Mouse (Mus musculus): Measurements from ENCODE around the gene Rps6ka2. TPM values are rescaled to one million over a fixed set of nuclear protein-coding genes. Genes with fewer than 3 reads are reported as not detected.

Gene Rps6ka2
- 10 to 100 TPM in 1 of 2 experiments, 1 to 10 TPM in 1; 6.7 to 12.5 TPM for total RNA-seq (2023)

DNA sequence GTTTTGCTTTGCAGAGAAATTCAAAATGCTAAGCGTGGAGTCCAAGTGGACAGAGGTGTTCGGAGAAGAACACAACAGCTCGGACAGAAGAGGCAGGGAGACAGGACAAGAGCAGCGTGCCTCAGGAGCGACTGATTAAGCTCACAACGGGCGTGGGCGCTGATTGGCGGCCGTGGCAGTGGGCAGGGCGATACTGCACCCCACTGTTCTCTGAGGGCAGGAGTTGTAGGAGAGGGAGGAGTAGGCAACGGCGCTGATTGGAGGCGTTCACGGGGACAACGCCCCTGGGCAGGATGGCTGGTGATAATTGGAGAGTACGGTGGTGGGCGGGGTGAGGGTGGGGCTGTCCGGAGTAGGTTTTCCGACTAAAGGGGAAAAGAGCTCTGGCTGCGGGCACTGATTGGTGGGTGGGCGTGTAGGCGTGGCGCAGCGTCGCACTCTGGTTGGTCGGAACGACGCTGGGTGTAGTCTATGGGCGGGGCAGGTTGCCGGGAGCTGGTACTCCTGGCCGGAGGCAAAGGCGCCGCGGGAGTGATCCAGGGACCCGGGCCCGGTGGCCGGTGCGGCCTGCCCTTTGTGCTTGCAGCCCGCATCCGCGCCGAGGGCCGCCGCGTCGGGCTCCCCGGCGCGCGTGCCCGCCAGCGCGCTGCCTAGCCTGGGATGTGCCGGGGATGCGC, at the start of gene Rps6ka2:
Gene Rps6ka2, plus strand, starts transcription at position 489 of the 677 bp plus-strand sequence.

GRCm38 (mm10) chr17:7324346-7324745, 154.4 kb downstream of the Rps6ka2 start, which contains the start of gene Tcp10a:
Gene Tcp10a (plus strand): TSS chr17:7324646.

GRCm38 (mm10) chr17:7352596-7352995, 182.7 kb downstream of the Rps6ka2 start, which contains the start of gene Ttll2:
Gene Ttll2 (minus strand): TSS chr17:7352696.

Other genes with a start within 250 kb of the Rps6ka2 start
- 1 to 10 TPM; 8.5 to 9.2 TPM for gene Rsph3b, start 221.4 kb upstream of the Rps6ka2 start, total RNA-seq (2023)
- gene Tagap1, start 209.0 kb upstream of the Rps6ka2 start, total RNA-seq (2023): 10 to 100 TPM; 53.6 to 54.3 TPM
- gene Rnaset2b, start 199.5 kb upstream of the Rps6ka2 start, total RNA-seq (2023): 100 to 1,000 TPM; 339 to 384 TPM
- 1 to 10 TPM; 3.7 to 5.0 TPM for gene Gm49721, start 191.2 kb upstream of the Rps6ka2 start, total RNA-seq (2023)
- not detected for gene Gm1604a, start 144.5 kb upstream of the Rps6ka2 start, total RNA-seq (2023)
- under 1 TPM in 1 of 2 experiments, not detected in 1; 0.44 TPM for gene Tcp10a, start 154.5 kb downstream of the Rps6ka2 start, total RNA-seq (2023)
- gene Ttll2, start 182.6 kb downstream of the Rps6ka2 start, total RNA-seq (2023): not detected
- not detected for gene Gm49630, start 201.9 kb downstream of the Rps6ka2 start, total RNA-seq (2023)
- gene Unc93a2, start 215.3 kb downstream of the Rps6ka2 start, total RNA-seq (2023): not detected

Measured in T-cell, adult 66 days (primary cell).